Mouse (Mus musculus): ENCODE measurements around the gene Stradb. TPM values are rescaled to one million over a fixed set of nuclear protein-coding genes. Genes with fewer than 3 reads are reported as not detected.

Stradb gene
- polyA plus RNA-seq, 1 experiment from 2014 or later: 22.6 TPM

DNA sequence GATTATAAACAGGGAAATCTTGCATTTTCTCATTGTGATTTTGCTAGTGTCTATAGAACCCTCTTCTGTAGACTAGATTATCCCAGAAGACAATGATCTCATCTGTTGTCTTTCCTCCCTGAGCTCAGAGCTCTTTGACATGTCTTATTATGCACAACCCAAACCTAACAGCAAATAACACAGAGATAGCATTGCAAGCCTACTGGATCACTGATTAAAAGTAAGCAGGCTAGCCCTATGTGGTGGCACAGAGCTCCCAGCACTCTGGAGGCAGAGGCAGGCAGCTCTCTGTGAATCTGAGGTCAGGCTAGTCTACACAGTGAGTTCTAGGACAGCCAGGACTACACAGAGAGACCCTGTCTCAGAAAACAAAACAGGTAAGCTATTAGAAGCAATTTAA is 10.5 kb upstream of the Stradb start:
- Histone ChIP-seq H3K4me3 (no peak overlapping the region), H3K4me1 (peaks cover 2% of the 10 kb centered on the region), H3K9ac (no peak overlapping the region), H3K9me3 (no peaks in the 10 kb centered on the region), H3K36me3 (no peaks in the 10 kb centered on the region), H3K4me2 (no peak overlapping the region), H3K27me3 (no peaks in the 10 kb centered on the region), H3K27ac (no peak overlapping the region)
- no peak for ATAC-seq (ENCODE audit: insufficient number of reproducible peaks, low FRiP score, low TSS enrichment, low read depth)

- WGBS: 59% methylated on average over 4 of the region's 4 CpGs
- H3K36me3 ChIP-seq: no peaks in the 10 kb centered on the region
- no peak overlapping the region for H3K4me3 ChIP-seq
- no peak for ATAC-seq (ENCODE audit: insufficient number of reproducible peaks, low FRiP score, low TSS enrichment, low read depth)
- H3K27ac ChIP-seq: no peak overlapping the region
- no peaks in the 10 kb centered on the region for H3K9me3 ChIP-seq
- peaks cover 8% of the 10 kb centered on the region for H3K4me1 ChIP-seq
- no peaks in the 10 kb centered on the region for H3K27me3 ChIP-seq
- no peak overlapping the region for H3K4me2 ChIP-seq
- H3K9ac ChIP-seq: no peak overlapping the region
These were observed 5.8 kb upstream of the Stradb start for GRCm38 (mm10) chr1:58967534-58967933.

DNA sequence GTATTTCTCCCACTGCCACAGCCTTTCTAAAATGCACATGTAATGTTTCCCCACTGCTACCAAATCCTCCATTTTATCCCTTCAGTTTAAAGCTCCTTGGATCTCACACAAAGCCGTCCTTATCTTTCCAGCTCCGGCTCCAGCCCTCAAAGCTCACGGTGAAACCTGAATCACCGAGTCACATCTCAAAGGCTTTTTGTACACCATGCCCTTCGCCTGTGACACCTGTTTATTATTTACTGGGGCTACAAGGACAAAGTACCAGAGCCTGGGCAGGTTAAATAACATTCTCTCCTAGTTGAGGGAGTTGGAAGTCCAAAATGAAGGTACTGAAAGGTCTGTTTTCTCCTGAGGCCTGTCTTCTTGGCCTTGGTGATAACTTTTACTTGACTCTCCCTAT is 3.3 kb upstream of the Stradb start:
- no peak for ATAC-seq (ENCODE audit: insufficient number of reproducible peaks, low FRiP score, low TSS enrichment, low read depth)
- H3K4me1 ChIP-seq: peaks cover 9% of the 10 kb centered on the region
- 76% methylated on average over 5 of the region's 5 CpGs for WGBS
- H3K27me3 ChIP-seq: no peaks in the 10 kb centered on the region
- no peak overlapping the region for H3K9ac ChIP-seq
- H3K9me3 ChIP-seq: no peaks in the 10 kb centered on the region
- H3K27ac ChIP-seq: no peak overlapping the region
- no peaks in the 10 kb centered on the region for H3K36me3 ChIP-seq
- no peak overlapping the region for H3K4me2 ChIP-seq
- H3K4me3 ChIP-seq: no peak overlapping the region

- 88% methylated on average over 6 of the region's 6 CpGs for WGBS
- Histone ChIP-seq H3K4me2 (no peak overlapping the region), H3K27me3 (no peaks in the 10 kb centered on the region), H3K9me3 (no peaks in the 10 kb centered on the region), H3K4me1 (peaks cover 9% of the 10 kb centered on the region), H3K36me3 (no peaks in the 10 kb centered on the region), H3K27ac (no peak overlapping the region), H3K9ac (no peak overlapping the region), H3K4me3 (no peak overlapping the region)
- ATAC-seq (ENCODE audit: insufficient number of reproducible peaks, low FRiP score, low TSS enrichment, low read depth): no peak
These were observed 2.2 kb upstream of the Stradb start for GRCm38 (mm10) chr1:58971097-58971496.

- peak overlapping the region; percentile 81 for H3K9ac ChIP-seq
- peaks cover 9% of the 10 kb centered on the region for H3K4me1 ChIP-seq
- H3K4me2 ChIP-seq: peak overlapping the region; percentile 80
- WGBS: under 1% methylated on average over 28 of the region's 28 CpGs
- peak overlapping the region; percentile 77 for H3K27ac ChIP-seq
- ATAC-seq (ENCODE audit: insufficient number of reproducible peaks, low FRiP score, low TSS enrichment, low read depth): no peak; the same call in 1 of the 2 replicates
- no peaks in the 10 kb centered on the region for H3K36me3 ChIP-seq
- H3K9me3 ChIP-seq: no peaks in the 10 kb centered on the region
- H3K4me3 ChIP-seq: peak overlapping the region; percentile 73
- no peaks in the 10 kb centered on the region for H3K27me3 ChIP-seq
These were observed 414 bp upstream of the Stradb start for GRCm38 (mm10) chr1:58972851-58973365.

DNA sequence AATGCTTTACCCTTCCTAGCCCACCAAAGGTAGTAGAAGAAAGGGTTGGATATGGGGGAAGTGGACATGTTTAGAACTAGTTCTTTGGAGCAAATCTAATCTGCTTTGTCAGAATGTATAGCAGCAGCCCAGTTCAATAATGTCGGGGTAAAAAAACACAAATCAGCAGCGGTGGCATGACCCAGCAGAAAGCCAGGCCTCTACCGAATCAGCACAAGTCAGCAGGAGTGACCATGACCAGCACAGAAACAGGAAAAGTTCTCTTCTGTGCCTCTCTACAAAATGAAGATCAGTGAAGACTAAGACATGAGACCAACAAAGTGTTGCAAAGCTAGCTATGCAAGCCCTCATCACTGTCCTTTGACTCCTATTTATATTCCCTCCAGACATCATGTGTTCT is 9.0 kb downstream of the Stradb start:
- H3K4me1 ChIP-seq: no peaks in the 10 kb centered on the region
- 89% methylated on average over 3 of the region's 3 CpGs for WGBS
- H3K27ac ChIP-seq: no peak overlapping the region
- H3K4me3 ChIP-seq: no peak overlapping the region
- H3K9me3 ChIP-seq: no peaks in the 10 kb centered on the region
- H3K4me2 ChIP-seq: no peak overlapping the region
- no peak overlapping the region for H3K9ac ChIP-seq
- ATAC-seq (ENCODE audit: insufficient number of reproducible peaks, low FRiP score, low TSS enrichment, low read depth): no peak
- H3K27me3 ChIP-seq: no peaks in the 10 kb centered on the region
- peaks cover 36% of the 10 kb centered on the region for H3K36me3 ChIP-seq

DNA sequence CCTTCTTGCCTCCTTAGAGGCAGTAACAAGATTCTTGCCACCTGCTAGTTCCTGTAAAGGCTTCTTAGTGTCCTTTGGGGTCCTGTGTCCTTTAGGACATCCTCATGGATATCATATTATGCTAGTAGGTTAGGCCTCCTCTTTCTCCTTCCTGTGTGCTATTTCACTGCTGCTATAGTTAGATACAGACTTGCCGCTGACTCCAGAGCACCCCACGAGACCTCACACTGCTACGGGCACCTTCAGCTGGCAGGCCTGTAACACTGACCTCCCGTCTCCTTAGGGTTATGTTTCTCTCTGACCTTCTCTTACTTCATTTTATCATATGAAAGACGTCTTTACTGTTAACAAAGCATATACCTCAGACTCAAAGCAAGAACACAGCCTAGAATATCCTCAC is 11.3 kb downstream of the Stradb start:
- no peak overlapping the region for H3K9ac ChIP-seq
- H3K4me2 ChIP-seq: no peak overlapping the region
- no peak for ATAC-seq (ENCODE audit: insufficient number of reproducible peaks, low FRiP score, low TSS enrichment, low read depth)
- peaks cover 50% of the 10 kb centered on the region for H3K36me3 ChIP-seq
- H3K4me3 ChIP-seq: no peak overlapping the region
- H3K27me3 ChIP-seq: no peaks in the 10 kb centered on the region
- no peak overlapping the region for H3K27ac ChIP-seq
- no peaks in the 10 kb centered on the region for H3K9me3 ChIP-seq
- no peaks in the 10 kb centered on the region for H3K4me1 ChIP-seq
- 85% methylated on average over 5 of the region's 5 CpGs for WGBS

DNA sequence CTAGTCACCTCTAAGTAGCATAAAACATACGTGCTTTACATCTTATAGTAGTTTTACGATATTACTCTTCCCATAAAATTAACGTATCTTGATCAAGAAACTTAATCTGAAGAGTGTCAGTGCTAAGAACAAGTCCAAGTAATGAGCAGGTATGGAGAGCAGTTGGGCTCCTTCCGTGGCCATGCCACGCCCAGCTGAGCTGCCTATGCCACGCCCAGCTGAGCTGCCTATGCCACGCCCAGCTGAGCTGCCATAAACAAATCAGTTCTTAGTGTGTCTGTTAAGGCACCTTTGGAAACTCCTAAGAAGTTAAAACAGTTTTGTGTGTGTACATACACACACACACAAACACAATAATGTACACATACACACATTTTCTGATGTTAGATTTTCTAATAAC is 19.8 kb downstream of the Stradb start:
- ATAC-seq (ENCODE audit: insufficient number of reproducible peaks, low FRiP score, low TSS enrichment, low read depth): no peak
- Histone ChIP-seq H3K36me3 (peaks cover 36% of the 10 kb centered on the region), H3K9me3 (no peaks in the 10 kb centered on the region), H3K4me1 (no peaks in the 10 kb centered on the region), H3K27ac (no peak overlapping the region), H3K27me3 (no peaks in the 10 kb centered on the region), H3K4me2 (no peak overlapping the region), H3K4me3 (no peak overlapping the region), H3K9ac (no peak overlapping the region)
- 79% methylated on average over 7 of the region's 7 CpGs for WGBS

GRCm38 (mm10) chr1:58993723-58994122 is 20.4 kb downstream of the Stradb start:
- Histone ChIP-seq H3K4me2 (no peak overlapping the region), H3K36me3 (peaks cover 31% of the 10 kb centered on the region), H3K27me3 (no peaks in the 10 kb centered on the region), H3K4me3 (no peak overlapping the region), H3K9ac (no peak overlapping the region), H3K4me1 (no peaks in the 10 kb centered on the region), H3K9me3 (no peaks in the 10 kb centered on the region), H3K27ac (no peak overlapping the region)
- no peak for ATAC-seq (ENCODE audit: insufficient number of reproducible peaks, low FRiP score, low TSS enrichment, low read depth)
- 16% methylated on average over 1 of the region's 1 CpGs for WGBS

GRCm38 (mm10) chr1:58995313-58995712 is 22.0 kb downstream of the Stradb start:
- no peaks in the 10 kb centered on the region for H3K4me1 ChIP-seq
- no peak overlapping the region for H3K4me2 ChIP-seq
- H3K4me3 ChIP-seq: no peak overlapping the region
- H3K27ac ChIP-seq: no peak overlapping the region
- no peaks in the 10 kb centered on the region for H3K9me3 ChIP-seq
- 85% methylated on average over 5 of the region's 5 CpGs for WGBS
- no peak for ATAC-seq (ENCODE audit: insufficient number of reproducible peaks, low FRiP score, low TSS enrichment, low read depth)
- H3K36me3 ChIP-seq: peaks cover 31% of the 10 kb centered on the region
- H3K27me3 ChIP-seq: no peaks in the 10 kb centered on the region
- H3K9ac ChIP-seq: no peak overlapping the region

DNA sequence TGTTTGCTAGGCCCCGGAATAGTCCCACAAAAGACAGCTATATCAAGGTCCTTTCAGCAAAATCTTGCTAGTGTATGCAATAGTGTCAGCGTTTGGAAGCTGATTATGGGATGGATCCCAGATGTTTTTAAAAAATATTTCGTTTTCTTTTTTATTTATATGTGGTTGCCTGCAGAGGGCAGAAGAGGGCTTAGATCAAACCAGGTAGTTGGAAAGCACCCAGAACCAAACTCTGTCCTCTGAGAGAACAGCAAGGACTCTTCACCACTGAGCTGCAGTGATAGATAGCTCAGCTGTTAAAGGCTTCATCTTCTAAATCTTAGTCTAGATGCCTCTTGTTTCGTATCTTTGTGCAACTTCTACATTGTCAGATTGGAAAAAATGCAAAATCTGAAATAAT is 35.9 kb downstream of the Stradb start:
- no peak overlapping the region for H3K4me3 ChIP-seq
- H3K9me3 ChIP-seq: no peaks in the 10 kb centered on the region
- no peak overlapping the region for H3K27ac ChIP-seq
- H3K9ac ChIP-seq: no peak overlapping the region
- H3K4me2 ChIP-seq: no peak overlapping the region
- no peak for ATAC-seq (ENCODE audit: insufficient number of reproducible peaks, low FRiP score, low TSS enrichment, low read depth)
- no peaks in the 10 kb centered on the region for H3K4me1 ChIP-seq
- H3K36me3 ChIP-seq: no peaks in the 10 kb centered on the region
- no peaks in the 10 kb centered on the region for H3K27me3 ChIP-seq
- 31% methylated on average over 4 of the region's 4 CpGs for WGBS

DNA sequence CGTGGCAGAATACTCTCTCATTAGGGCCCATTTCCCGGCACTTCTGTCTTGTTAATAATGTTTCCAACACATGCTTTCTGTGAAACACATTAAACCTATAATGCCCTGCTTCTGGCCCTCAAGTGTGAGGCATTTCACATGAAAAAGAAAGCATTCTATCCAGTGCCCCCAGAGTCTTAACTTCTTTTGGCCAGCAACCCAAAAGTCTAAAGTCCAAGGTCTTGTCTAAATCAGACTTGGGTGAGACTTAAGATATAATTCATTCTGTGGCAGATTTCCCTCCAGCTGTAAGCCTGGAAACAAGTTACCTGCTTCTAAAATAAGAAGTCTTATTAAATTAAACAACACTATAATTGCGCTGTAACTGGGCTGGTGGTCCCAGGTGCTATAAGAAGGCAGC is 48.2 kb downstream of the Stradb start:
- Histone ChIP-seq H3K9ac (no peak overlapping the region), H3K27ac (no peak overlapping the region), H3K4me1 (no peaks in the 10 kb centered on the region), H3K4me2 (no peak overlapping the region), H3K9me3 (no peaks in the 10 kb centered on the region), H3K4me3 (no peak overlapping the region), H3K27me3 (no peaks in the 10 kb centered on the region), H3K36me3 (no peaks in the 10 kb centered on the region)
- WGBS: 36% methylated on average over 3 of the region's 3 CpGs
- no peak for ATAC-seq (ENCODE audit: insufficient number of reproducible peaks, low FRiP score, low TSS enrichment, low read depth)

DNA sequence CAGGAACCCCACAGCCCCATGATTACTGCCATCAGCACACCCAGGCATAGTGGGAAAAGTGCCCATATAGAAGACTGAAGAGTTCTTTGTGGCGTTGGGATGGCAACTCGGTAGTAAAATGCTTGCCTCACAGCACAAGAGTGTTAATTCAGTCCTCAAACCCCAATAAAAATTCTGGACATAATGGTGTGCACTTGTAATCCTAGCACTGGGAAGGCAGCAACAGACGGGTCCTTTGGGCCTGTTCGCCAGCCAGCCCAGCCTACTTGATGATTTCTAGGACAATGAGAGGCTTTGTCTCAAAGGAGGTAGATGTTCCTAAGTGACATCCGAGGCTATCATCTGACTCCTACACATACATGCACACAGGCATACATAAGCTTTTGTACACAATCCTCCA is 64.4 kb downstream of the Stradb start:
- Histone ChIP-seq H3K36me3 (no peaks in the 10 kb centered on the region), H3K4me3 (no peak overlapping the region), H3K9ac (no peak overlapping the region), H3K4me1 (no peaks in the 10 kb centered on the region), H3K27me3 (no peaks in the 10 kb centered on the region), H3K4me2 (no peak overlapping the region), H3K27ac (no peak overlapping the region), H3K9me3 (no peaks in the 10 kb centered on the region)
- ATAC-seq (ENCODE audit: insufficient number of reproducible peaks, low FRiP score, low TSS enrichment, low read depth): no peak
- 59% methylated on average over 5 of the region's 5 CpGs for WGBS
